Mouse (Mus musculus) hindbrain, embryonic 15.5 days (tissue): Measurements from ENCODE around the gene Dlg4. TPM values are rescaled to one million over a fixed set of nuclear protein-coding genes. Genes with fewer than 3 reads are reported as not detected.

Experiments used
- ATAC-seq: fragments of 200-750 bp; cut with Nextera tagmentation; 2 replicates; pipeline ENCODE4 v1.8.0; 2017; ENCODE audit warnings: low read depth, moderate number of reproducible peaks, moderate TSS enrichment; ENCODE audit not compliant: low FRiP score
- H3K27ac ChIP-seq: fragments of 300-500 bp; sonication (generic); replicated peaks from 2 replicates; pipeline ENCODE4 v1.5.1; 2015; ENCODE audit warnings: mild to moderate bottlenecking, inconsistent platforms
- H3K27me3 ChIP-seq: fragments of 300-500 bp; sonication (generic); 2 replicates; pipeline ENCODE4 v1.6.1; 2015; ENCODE audit warnings: control low read depth, inconsistent platforms
- H3K36me3 ChIP-seq: fragments of 300-500 bp; sonication (generic); 2 replicates; pipeline ENCODE4 v1.6.1; 2015; ENCODE audit warnings: control low read depth, inconsistent platforms
- H3K4me1 ChIP-seq: fragments of 300-500 bp; sonication (generic); replicated peaks from 2 replicates; pipeline ENCODE4 v1.6.1; 2015; ENCODE audit warnings: control low read depth, inconsistent platforms
- H3K4me2 ChIP-seq: fragments of 300-500 bp; sonication (generic); 2 replicates; pipeline ENCODE4 v1.6.1; 2015; ENCODE audit warnings: moderate library complexity, mild to moderate bottlenecking, inconsistent platforms
- H3K4me3 ChIP-seq: fragments of 300-500 bp; sonication (generic); 2 replicates; pipeline ENCODE4 v1.5.1; 2015; ENCODE audit warnings: mild to moderate bottlenecking, inconsistent platforms
- H3K9ac ChIP-seq: fragments of 300-500 bp; sonication (generic); 2 replicates; pipeline ENCODE4 v1.6.1; 2015; ENCODE audit warnings: inconsistent platforms
- H3K9me3 ChIP-seq: fragments of 300-500 bp; sonication (generic); 2 replicates; pipeline ENCODE4 v1.6.1; 2016; ENCODE audit warnings: control low read depth, inconsistent platforms
- whole genome bisulfite sequencing: fragments of 180-500 bp; shearing (Covaris S2); methylation state at CpG from one replicate; pipeline ENCODE4 v1.1.7; 2015; 5-methylcytosine and 5-hydroxymethylcytosine counted together
- polyA plus RNA-seq: library from polyadenylated mRNA; unstranded; fragments of >200 nt; fragmentation: Nextera tagmentation; extraction: Ambion mirVana; gene quantifications from 2 replicates; pipeline ENCODE4 v1.2.1, GENCODE M21; 2015

Dlg4 gene
- polyA plus RNA-seq, 1 experiment from 2014 or later, result 23.8 TPM

DNA sequence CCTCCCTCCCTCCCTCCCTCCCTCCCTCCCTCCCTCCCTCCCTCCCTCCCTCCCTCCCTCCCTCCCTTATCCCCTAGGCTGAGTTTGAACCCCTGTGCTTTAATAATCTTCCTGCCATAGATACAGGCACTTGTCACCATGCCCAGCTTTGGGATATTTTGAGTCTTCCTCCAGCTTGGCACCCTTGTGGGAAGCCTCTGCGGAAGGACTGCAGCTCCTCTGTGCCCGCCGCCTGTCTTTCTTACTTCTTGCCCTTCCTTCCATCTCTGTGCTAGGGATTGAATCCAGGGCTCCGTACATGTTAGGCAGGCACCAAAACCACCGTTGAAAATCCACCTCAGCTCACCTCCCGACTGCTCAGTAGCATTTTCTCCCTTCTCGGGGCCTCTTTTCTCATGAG is 23.4 kb downstream of the Dlg4 start:
- no peaks in the 10 kb centered on the region for H3K9me3 ChIP-seq
- WGBS, result 92% methylated on average over 7 of the region's 7 CpGs
- no peak overlapping the region for H3K27ac ChIP-seq
- no peaks in the 10 kb centered on the region for H3K27me3 ChIP-seq
- peaks cover 50% of the 10 kb centered on the region for H3K36me3 ChIP-seq
- H3K9ac ChIP-seq, result no peak overlapping the region
- H3K4me1 ChIP-seq, result no peaks in the 10 kb centered on the region
- H3K4me3 ChIP-seq, result no peak overlapping the region
- H3K4me2 ChIP-seq, result no peak overlapping the region
- no peak for ATAC-seq

DNA sequence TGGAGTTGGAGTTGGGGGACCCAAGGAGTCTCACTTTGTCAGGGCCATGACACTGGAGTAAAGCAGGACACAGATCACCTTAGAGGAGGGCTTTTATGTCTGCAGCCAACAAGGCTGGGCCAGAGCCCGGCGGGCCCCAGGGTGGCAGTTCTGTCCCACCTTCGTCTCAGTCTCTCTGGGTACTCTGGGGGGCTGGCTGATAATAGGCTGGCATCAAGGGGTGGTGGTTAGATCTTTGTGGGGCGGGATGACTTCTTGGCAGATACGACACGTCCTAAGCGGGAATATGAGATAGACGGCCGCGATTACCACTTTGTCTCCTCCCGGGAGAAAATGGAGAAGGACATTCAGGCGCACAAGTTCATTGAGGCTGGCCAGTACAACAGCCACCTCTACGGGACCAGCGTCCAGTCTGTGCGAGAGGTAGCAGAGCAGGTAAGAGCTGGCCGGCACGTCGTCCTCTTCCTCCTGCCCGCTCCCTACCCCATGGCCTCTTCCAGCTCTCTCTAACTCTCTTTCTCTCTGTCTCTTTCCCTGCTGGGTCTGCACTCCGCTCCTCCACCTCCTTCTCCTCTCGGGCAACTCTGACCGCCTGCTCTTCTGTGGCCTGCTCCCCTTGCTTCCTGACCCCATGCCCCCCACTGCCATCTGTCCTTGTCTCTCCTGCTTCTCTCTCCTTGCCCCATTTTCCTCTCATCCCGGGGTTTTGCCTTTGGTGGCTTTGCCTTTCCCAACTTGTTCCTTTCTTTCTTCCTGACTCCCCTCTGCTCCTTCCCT is 25.8 kb downstream of the Dlg4 start:
- Histone ChIP-seq H3K9me3 (no peaks in the 10 kb centered on the region), H3K27me3 (no peaks in the 10 kb centered on the region), H3K9ac (no peak overlapping the region), H3K36me3 (peaks cover 57% of the 10 kb centered on the region), H3K4me3 (no peak overlapping the region), H3K4me1 (no peaks in the 10 kb centered on the region), H3K27ac (no peak overlapping the region), H3K4me2 (no peak overlapping the region)
- 86% methylated on average over 23 of the region's 23 CpGs for WGBS
- no peak for ATAC-seq

DNA sequence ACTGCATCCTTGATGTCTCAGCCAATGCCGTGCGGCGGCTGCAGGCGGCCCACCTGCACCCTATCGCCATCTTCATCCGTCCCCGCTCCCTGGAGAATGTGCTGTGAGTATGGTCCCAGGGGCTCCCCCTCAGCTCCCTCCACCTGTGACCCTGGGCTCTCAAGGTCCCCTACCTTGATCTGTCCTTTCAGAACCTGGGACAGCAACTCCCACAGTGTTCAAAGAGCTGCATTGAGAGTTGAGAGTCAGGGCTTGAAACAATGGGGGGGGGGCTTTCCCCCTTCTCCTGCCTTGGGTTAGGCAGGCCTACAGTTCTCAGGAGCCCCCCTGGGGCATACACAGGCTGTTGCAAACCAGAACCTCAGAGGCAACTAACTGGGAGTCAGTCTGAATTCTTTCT is 26.9 kb downstream of the Dlg4 start:
- Histone ChIP-seq H3K27me3 (no peaks in the 10 kb centered on the region), H3K36me3 (peaks cover 53% of the 10 kb centered on the region), H3K4me3 (no peak overlapping the region), H3K27ac (no peak overlapping the region), H3K4me2 (no peak overlapping the region), H3K9ac (no peak overlapping the region), H3K9me3 (no peaks in the 10 kb centered on the region), H3K4me1 (no peaks in the 10 kb centered on the region)
- 75% methylated on average over 7 of the region's 7 CpGs for WGBS
- no peak for ATAC-seq

DNA sequence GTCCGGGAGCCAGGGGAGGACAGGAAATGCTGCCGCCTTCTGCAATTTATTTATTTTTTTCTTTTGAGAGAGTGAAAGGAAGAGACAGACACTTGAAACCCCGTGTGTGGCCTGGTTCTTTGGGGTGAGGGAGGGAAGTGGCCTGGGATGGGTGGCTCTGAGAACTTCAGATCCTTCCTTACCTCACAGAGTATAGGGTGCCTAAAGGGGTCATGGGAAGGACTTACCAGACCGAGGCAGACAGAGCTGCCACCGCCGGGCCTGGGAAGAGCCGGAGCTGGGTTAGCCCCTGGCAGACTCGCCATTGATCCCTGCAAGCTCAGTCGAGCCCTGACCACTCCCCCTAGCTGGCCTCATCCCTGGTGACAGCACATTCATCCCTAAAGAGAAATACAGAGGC is 28.7 kb downstream of the Dlg4 start:
- Histone ChIP-seq H3K36me3 (peaks cover 44% of the 10 kb centered on the region), H3K9me3 (no peaks in the 10 kb centered on the region), H3K27me3 (no peaks in the 10 kb centered on the region), H3K27ac (no peak overlapping the region), H3K4me1 (no peaks in the 10 kb centered on the region), H3K4me2 (no peak overlapping the region), H3K9ac (no peak overlapping the region), H3K4me3 (no peak overlapping the region)
- 33% methylated on average over 9 of the region's 9 CpGs for WGBS
- no peak for ATAC-seq

DNA sequence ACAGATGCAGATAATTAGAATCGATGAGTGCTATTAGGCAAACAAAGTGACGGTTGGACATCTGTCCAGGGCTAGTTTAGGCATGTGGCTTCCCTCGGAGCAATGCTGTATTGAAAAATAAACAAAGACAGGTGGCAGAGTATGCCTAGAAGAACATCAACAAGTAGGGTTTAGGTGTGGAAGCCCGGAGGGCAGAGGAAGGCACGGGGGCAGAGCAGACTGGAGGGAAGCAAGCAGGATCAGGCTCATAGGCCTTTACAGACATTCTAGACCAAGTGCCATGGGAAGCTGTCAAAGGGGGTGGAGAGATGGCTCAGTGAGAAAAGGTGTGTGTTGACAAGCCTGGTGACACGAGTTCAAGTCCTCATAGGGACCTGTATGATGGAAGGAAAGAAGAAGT is 32.6 kb downstream of the Dlg4 start:
- no peaks in the 10 kb centered on the region for H3K4me1 ChIP-seq
- no peak overlapping the region for H3K9ac ChIP-seq
- H3K9me3 ChIP-seq, result no peaks in the 10 kb centered on the region
- H3K27ac ChIP-seq, result no peak overlapping the region
- H3K36me3 ChIP-seq, result peaks cover 14% of the 10 kb centered on the region
- no peaks in the 10 kb centered on the region for H3K27me3 ChIP-seq
- no peak overlapping the region for H3K4me3 ChIP-seq
- ATAC-seq, result no peak
- 68% methylated on average over 6 of the region's 6 CpGs for WGBS
- no peak overlapping the region for H3K4me2 ChIP-seq

DNA sequence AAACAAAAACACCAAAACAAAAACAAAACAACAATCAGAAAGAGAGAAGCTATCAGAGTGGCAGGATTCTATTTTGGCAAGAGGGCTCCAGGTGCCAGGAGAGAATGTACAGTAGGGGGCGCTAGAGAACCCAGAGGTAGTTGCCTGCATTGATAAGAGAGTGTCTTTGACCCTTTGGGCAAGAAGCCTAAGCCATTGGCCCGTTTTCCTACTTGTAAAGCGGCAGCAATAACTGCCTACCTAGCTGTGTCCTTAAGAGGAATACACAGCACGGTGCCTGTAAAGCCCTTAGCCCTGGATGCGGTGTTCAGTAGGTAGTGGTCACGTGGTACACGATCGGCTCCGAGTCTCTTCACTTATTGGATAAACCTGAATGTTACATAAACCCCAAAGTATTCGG is 33.1 kb downstream of the Dlg4 start:
- Histone ChIP-seq H3K9me3 (no peaks in the 10 kb centered on the region), H3K4me3 (no peak overlapping the region), H3K27me3 (no peaks in the 10 kb centered on the region), H3K36me3 (peaks cover 10% of the 10 kb centered on the region; the same call in 1 of the 2 replicates), H3K9ac (no peak overlapping the region), H3K4me1 (no peaks in the 10 kb centered on the region), H3K27ac (no peak overlapping the region), H3K4me2 (no peak overlapping the region)
- 67% methylated on average over 10 of the region's 10 CpGs for WGBS
- ATAC-seq, result no peak

DNA sequence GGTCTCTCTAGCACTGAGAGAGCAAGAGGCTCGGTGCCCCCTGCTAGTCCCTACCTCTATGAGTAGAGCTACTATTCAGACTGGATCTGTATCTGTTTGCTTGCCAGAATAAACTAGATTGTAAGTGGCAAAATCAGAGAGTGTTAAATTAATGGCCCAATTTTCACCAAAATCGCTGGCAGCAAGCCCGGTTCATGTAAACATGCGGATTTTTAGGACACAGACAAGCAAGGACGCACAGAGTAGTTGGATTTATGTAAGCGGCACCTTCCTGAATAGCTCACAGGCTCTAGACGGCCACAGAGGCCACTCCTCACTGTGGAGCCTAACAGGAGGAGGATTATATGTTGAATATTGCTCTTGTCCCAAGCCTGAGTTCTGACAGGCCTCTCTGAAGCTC is 36.4 kb downstream of the Dlg4 start:
- H3K9ac ChIP-seq, result no peak overlapping the region
- H3K4me3 ChIP-seq, result no peak overlapping the region
- H3K27ac ChIP-seq, result no peak overlapping the region
- WGBS, result 76% methylated on average over 7 of the region's 7 CpGs
- H3K9me3 ChIP-seq, result no peaks in the 10 kb centered on the region
- no peak for ATAC-seq
- no peaks in the 10 kb centered on the region for H3K27me3 ChIP-seq
- H3K36me3 ChIP-seq, result no peaks in the 10 kb centered on the region
- peaks cover 4% of the 10 kb centered on the region for H3K4me1 ChIP-seq
- no peak overlapping the region for H3K4me2 ChIP-seq

DNA sequence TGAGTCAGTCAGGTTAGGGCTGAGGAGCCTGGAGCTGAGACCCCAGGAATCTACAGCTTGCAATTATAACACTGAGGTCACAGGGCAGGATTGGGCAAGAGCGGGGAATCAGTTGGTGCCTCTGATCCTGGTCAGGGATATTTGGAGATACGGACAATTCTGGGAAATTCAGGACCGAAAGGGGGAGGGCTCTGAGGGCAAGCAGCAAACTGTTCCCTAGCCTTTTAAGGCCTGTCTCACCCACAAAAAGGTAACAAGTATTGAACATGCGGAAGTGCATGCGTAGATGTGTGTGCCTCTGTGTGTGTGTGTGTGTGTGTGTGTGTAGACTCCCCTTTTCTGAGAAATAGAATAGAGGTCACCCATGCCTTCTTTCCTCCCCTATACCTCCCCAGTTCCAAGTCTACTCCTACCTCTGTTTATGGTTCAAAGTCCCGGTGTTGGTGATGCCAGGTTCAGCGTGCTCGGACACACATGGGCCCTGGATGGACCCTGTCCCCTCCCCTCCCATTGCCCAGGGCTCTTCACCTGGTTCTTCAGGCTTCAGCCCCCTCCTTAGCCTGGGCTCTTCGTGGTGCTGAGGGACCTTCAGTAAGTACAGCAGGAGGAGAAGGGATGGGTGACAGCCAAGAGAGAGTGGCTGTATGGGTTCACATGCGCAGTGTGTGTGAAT is 37.3 kb downstream of the Dlg4 start, which contains the start of gene Asgr1:
TSS of gene Asgr1 (plus strand) at position 188 of the 673 bp plus-strand sequence.
- H3K36me3 ChIP-seq, result no peaks in the 10 kb centered on the region
- H3K4me1 ChIP-seq, result peaks cover 4% of the 10 kb centered on the region
- H3K9me3 ChIP-seq, result no peaks in the 10 kb centered on the region
- no peak within 1 kb of the TSS for H3K9ac ChIP-seq
- no peak within 1 kb of the TSS for H3K4me3 ChIP-seq
- H3K4me2 ChIP-seq, result no peak within 1 kb of the TSS
- H3K27me3 ChIP-seq, result no peaks in the 10 kb centered on the region
- H3K27ac ChIP-seq, result no peak within 1 kb of the TSS
- WGBS, result 85% methylated on average over 10 of the region's 10 CpGs
- no peak for ATAC-seq

DNA sequence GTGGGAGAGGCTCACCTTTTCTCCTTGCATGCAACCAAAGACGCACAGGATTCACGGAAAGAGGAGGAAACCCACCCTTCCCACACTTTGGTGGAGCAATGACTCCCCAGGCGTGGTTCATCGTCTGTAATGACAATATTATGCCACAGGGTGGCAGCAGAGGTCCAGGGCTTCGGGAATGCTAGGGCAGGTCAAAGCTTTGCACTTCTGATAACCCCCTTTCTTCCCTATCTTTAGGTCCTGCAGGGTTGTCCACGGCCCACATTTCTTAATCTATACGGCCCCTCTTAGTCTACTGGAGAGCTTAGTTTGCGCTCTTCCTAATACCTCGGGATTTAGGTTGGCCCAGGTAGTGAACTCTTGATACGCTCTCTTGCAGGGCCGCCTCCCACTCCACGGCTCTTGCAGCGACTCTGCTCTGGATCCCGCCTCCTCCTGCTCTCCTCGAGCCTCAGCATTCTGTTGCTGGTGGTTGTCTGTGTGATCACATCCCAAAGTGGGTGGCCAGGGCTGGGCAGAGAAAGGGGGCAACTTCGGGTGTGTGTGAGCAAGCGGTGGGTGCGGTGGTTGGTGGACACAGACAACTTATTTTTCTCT is 39.0 kb downstream of the Dlg4 start:
- ATAC-seq, result peak; percentile 54; the same call in 1 of the 2 replicates
- Histone ChIP-seq H3K4me1 (peaks cover 4% of the 10 kb centered on the region), H3K9ac (no peak overlapping the region), H3K9me3 (no peaks in the 10 kb centered on the region), H3K36me3 (no peaks in the 10 kb centered on the region), H3K4me3 (no peak overlapping the region), H3K4me2 (peak overlapping the region; percentile 29), H3K27ac (no peak overlapping the region), H3K27me3 (no peaks in the 10 kb centered on the region)
- 29% methylated on average over 17 of the region's 18 CpGs for WGBS

DNA sequence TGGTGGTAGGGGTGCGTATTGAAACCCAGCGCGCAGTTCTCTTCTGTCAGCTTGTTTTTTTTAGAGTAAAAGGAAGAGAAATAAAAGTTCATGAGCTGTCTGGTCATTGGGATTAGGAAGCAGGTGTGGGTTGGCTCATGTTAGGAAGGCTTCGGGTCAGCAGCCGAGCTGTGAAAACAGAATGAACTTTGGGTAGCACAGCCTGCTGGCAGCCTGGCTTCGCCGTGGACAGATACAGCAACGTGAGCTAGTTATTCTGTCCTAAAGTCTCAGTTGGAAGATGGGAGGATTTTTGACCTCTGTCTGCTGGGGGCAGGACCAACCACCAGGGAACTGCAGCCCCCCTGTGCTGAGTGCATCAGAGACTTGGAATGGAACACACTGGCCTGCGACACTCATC is 41.1 kb downstream of the Dlg4 start:
- Histone ChIP-seq H3K36me3 (no peaks in the 10 kb centered on the region), H3K4me1 (peaks cover 4% of the 10 kb centered on the region), H3K27me3 (no peaks in the 10 kb centered on the region), H3K4me3 (no peak overlapping the region), H3K9me3 (no peaks in the 10 kb centered on the region), H3K27ac (no peak overlapping the region), H3K4me2 (no peak overlapping the region), H3K9ac (no peak overlapping the region)
- WGBS, result 79% methylated on average over 9 of the region's 9 CpGs
- ATAC-seq, result no peak

DNA sequence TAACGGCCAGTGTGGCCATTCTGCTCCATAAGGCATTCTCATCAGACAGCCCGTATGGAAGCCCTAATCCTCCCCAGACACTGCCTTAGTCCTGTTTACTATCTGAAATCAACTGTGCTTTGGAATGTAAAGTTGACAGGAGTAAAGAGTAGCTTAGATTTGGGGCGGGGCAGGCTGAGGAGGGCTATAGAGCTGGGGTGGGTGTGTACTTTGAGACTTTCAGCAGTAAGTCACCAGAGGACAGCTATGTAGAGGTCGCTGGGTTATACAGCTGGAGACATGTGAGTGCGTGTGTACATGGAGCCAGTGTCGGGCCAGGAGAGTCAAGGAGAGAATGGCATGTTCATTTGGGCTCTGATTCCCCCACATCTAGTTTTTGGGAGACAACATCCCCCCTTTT is 43.2 kb downstream of the Dlg4 start:
- Histone ChIP-seq H3K27ac (no peak overlapping the region), H3K4me2 (no peak overlapping the region), H3K4me1 (peaks cover 4% of the 10 kb centered on the region), H3K27me3 (no peaks in the 10 kb centered on the region), H3K9ac (no peak overlapping the region), H3K4me3 (no peak overlapping the region), H3K36me3 (no peaks in the 10 kb centered on the region), H3K9me3 (no peaks in the 10 kb centered on the region)
- 73% methylated on average over 6 of the region's 6 CpGs for WGBS
- ATAC-seq, result no peak

DNA sequence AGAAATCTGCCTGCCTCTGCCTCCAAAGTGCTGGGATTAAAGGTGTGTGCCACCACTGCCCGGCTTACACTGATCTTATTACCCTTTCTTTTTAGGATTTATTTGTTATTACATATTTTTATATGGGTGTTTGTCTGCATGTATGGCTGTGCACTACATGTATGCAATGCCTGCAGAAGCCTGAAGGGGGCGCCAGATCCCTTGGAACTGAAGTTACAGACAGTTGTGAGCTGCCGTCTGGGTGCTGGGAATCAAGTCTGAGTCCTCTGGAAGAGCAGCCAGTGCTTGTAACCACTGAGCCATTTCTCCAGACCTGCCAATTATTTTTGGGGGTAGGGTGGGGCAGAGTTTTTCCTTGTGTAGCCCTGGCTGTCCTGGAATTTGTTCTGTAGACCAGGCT is 46.3 kb downstream of the Dlg4 start:
- 69% methylated on average over 3 of the region's 3 CpGs for WGBS
- no peak overlapping the region for H3K4me3 ChIP-seq
- no peak overlapping the region for H3K9ac ChIP-seq
- H3K27ac ChIP-seq, result no peak overlapping the region
- H3K9me3 ChIP-seq, result no peaks in the 10 kb centered on the region
- H3K4me1 ChIP-seq, result no peaks in the 10 kb centered on the region
- no peaks in the 10 kb centered on the region for H3K27me3 ChIP-seq
- ATAC-seq, result no peak
- H3K4me2 ChIP-seq, result no peak overlapping the region
- no peaks in the 10 kb centered on the region for H3K36me3 ChIP-seq
